Mouse (Mus musculus): ENCODE results near the gene Gpsm3.

The Gpsm3 gene

GRCm38 (mm10) chr17:34626773-34627092 is 37.1 kb downstream of the Gpsm3 start:
- in situ Hi-C loops (cut with MboI; ENCODE audit: unreplicated experiment in 2 of 2) = loop anchor here (5.0 to 25.0 kb wide), 2 partner anchors 86 to 311 kb away; partner anchors contain the start of gene Neu1 (in 1 of the 2)

- in situ Hi-C loops (cut with MboI; ENCODE audit: unreplicated experiment in 2 of 2) = loop anchor here (5.0 to 25.0 kb wide), 2 partner anchors 85 to 310 kb away; partner anchors contain the start of gene Neu1 (in 1 of the 2)
Measured at GRCm38 (mm10) chr17:34627093-34627942, 37.7 kb downstream of the Gpsm3 start.

- in situ Hi-C loops (cut with MboI; ENCODE audit: unreplicated experiment in 2 of 2) = loop anchor here (5.0 to 25.0 kb wide), 2 partner anchors 84 to 309 kb away; partner anchors contain the start of gene Neu1 (in 1 of the 2)
Measured at GRCm38 (mm10) chr17:34627943-34628643, 38.5 kb downstream of the Gpsm3 start, which contains the start of gene Ppt2. Ppt2 (minus strand) TSS chr17:34628510.

GRCm38 (mm10) chr17:34628644-34628967 is 39.0 kb downstream of the Gpsm3 start:
- in situ Hi-C loops (cut with MboI; ENCODE audit: unreplicated experiment in 2 of 2) = loop anchor here (5.0 to 25.0 kb wide), 2 partner anchors 84 to 309 kb away; partner anchors contain the start of gene Neu1 (in 1 of the 2)

- in situ Hi-C loops (cut with MboI; ENCODE audit: unreplicated experiment in 2 of 2) = loop anchor here (5.0 to 25.0 kb wide), 2 partner anchors 83 to 308 kb away; partner anchors contain the start of gene Neu1 (in 1 of the 2)
Measured at GRCm38 (mm10) chr17:34629221-34629751, 39.7 kb downstream of the Gpsm3 start, which contains the start of gene Prrt1. Prrt1 (plus strand) TSS chr17:34629533.

GRCm38 (mm10) chr17:34629796-34630603 is 40.4 kb downstream of the Gpsm3 start:
- in situ Hi-C loops (cut with MboI; ENCODE audit: unreplicated experiment in 2 of 2) = loop anchor here (5.0 to 25.0 kb wide), 2 partner anchors 82 to 307 kb away; partner anchors contain the start of gene Neu1 (in 1 of the 2)

- in situ Hi-C loops (cut with MboI; ENCODE audit: unreplicated experiment in 2 of 2) = loop anchor here in 1 of 2 experiments (25.0 kb wide), 1 partner anchor 306 kb away; the partner anchor contains the start of gene Neu1
Measured at GRCm38 (mm10) chr17:34630761-34631301, 41.2 kb downstream of the Gpsm3 start.

GRCm38 (mm10) chr17:34631647-34632046 is 42.0 kb downstream of the Gpsm3 start:
- in situ Hi-C loops (cut with MboI; ENCODE audit: unreplicated experiment in 2 of 2) = loop anchor here in 1 of 2 experiments (25.0 kb wide), 1 partner anchor 306 kb away; the partner anchor contains the start of gene Neu1

- in situ Hi-C loops (cut with MboI; ENCODE audit: unreplicated experiment in 2 of 2) = loop anchor here in 1 of 2 experiments (25.0 kb wide), 1 partner anchor 305 kb away; the partner anchor contains the start of gene Neu1
Measured at GRCm38 (mm10) chr17:34632261-34632691, 42.7 kb downstream of the Gpsm3 start.

GRCm38 (mm10) chr17:34635671-34636070 is 46.1 kb downstream of the Gpsm3 start:
- in situ Hi-C loops (cut with MboI; ENCODE audit: unreplicated experiment in 2 of 2) = loop anchor here in 1 of 2 experiments (25.0 kb wide), 1 partner anchor 302 kb away; the partner anchor contains the start of gene Neu1

GRCm38 (mm10) chr17:34637459-34637858 is 47.9 kb downstream of the Gpsm3 start:
- in situ Hi-C loops (cut with MboI; ENCODE audit: unreplicated experiment in 2 of 2) = loop anchor here in 1 of 2 experiments (25.0 kb wide), 1 partner anchor 300 kb away; the partner anchor contains the start of gene Neu1

- in situ Hi-C loops (cut with MboI; ENCODE audit: unreplicated experiment in 2 of 2) = loop anchor here (10.0 to 25.0 kb wide), 2 partner anchors 275 to 298 kb away; partner anchors contain the start of genes Neu1 (in 1 of the 2) and Slc44a4 (in 1 of the 2)
Measured at GRCm38 (mm10) chr17:34639461-34640255, 50.1 kb downstream of the Gpsm3 start.

- in situ Hi-C loops (cut with MboI; ENCODE audit: unreplicated experiment in 2 of 2) = loop anchor here (10.0 to 25.0 kb wide), 2 partner anchors 274 to 296 kb away; partner anchors contain the start of genes Neu1 (in 1 of the 2) and Slc44a4 (in 1 of the 2)
Measured at GRCm38 (mm10) chr17:34640778-34641601, 51.4 kb downstream of the Gpsm3 start.
